Mouse (Mus musculus) kidney, postnatal 0 days (tissue): Measurements from ENCODE around the gene Rb1. TPM values are rescaled to one million over a fixed set of nuclear protein-coding genes. Genes with fewer than 3 reads are reported as not detected.

Experiments used
- ATAC-seq: fragments of 200-750 bp; cut with Nextera tagmentation; replicated peaks from 2 replicates; pipeline ENCODE4 v1.8.0; 2017; ENCODE audit warnings: low read depth, moderate number of reproducible peaks, moderate TSS enrichment, moderate library complexity; ENCODE audit not compliant: low FRiP score
- DNase-seq: peaks from one replicate; pipeline ENCODE4 v3.0.0-alpha.2; 2016; ENCODE audit warnings: low spot score
- H3K27ac ChIP-seq: fragments of 300-500 bp; sonication (generic); 2 replicates; pipeline ENCODE4 v1.5.1; 2014; ENCODE audit warnings: mild to moderate bottlenecking
- H3K27me3 ChIP-seq: fragments of 300-500 bp; sonication (generic); 2 replicates; pipeline ENCODE4 v1.6.1; 2014; ENCODE audit warnings: low read length, mixed read lengths; ENCODE audit not compliant: insufficient read depth
- H3K36me3 ChIP-seq: fragments of 300-500 bp; sonication (generic); 2 replicates; pipeline ENCODE4 v1.6.1; 2014; ENCODE audit warnings: low read length, mixed read lengths; ENCODE audit not compliant: insufficient read depth
- H3K4me1 ChIP-seq: fragments of 300-500 bp; sonication (generic); replicated peaks from 2 replicates; pipeline ENCODE4 v1.6.1; 2014; ENCODE audit warnings: antibody characterized with exemption, low read length, mixed read lengths; ENCODE audit not compliant: insufficient read depth
- H3K4me2 ChIP-seq: fragments of 300-500 bp; sonication (generic); 2 replicates; pipeline ENCODE4 v1.6.1; 2014; ENCODE audit warnings: mild to moderate bottlenecking, low read length, moderate library complexity, mixed read lengths
- H3K4me3 ChIP-seq: fragments of 300-500 bp; sonication (generic); replicated peaks from 2 replicates; pipeline ENCODE4 v1.5.1; 2014; ENCODE audit warnings: low read depth, low read length
- H3K9ac ChIP-seq: fragments of 300-500 bp; sonication (generic); 2 replicates; pipeline ENCODE4 v1.6.1; 2014; ENCODE audit warnings: low read depth, low read length
- H3K9me3 ChIP-seq: fragments of 300-500 bp; sonication (generic); replicated peaks from 2 replicates; pipeline ENCODE4 v1.6.1; 2016; ENCODE audit warnings: low read length, inconsistent platforms, mixed read lengths
- CTCF ChIP-seq: IDR thresholded peaks from 2 replicates; pipeline ENCODE4 v1.5.1; 2016; ENCODE audit warnings: antibody characterized with exemption, low read depth, mild to moderate bottlenecking, moderate library complexity
- WGBS: fragments of 180-500 bp; shearing (Covaris S2); extraction: QIAGEN DNeasy Blood & Tissue Kit; methylation state at CpG from one replicate; pipeline ENCODE4 v1.1.7; 2014; 5-methylcytosine and 5-hydroxymethylcytosine counted together
- polyA plus RNA-seq: library from polyadenylated mRNA; unstranded; fragments of >200 nt; fragmentation: Nextera tagmentation; extraction: Ambion mirVana; gene quantifications from 2 replicates; pipeline ENCODE4 v1.2.1, GENCODE M21; 2015

The Rb1 gene
- polyA plus RNA-seq = 21.9 and 26.6 TPM in 2 replicates

DNA sequence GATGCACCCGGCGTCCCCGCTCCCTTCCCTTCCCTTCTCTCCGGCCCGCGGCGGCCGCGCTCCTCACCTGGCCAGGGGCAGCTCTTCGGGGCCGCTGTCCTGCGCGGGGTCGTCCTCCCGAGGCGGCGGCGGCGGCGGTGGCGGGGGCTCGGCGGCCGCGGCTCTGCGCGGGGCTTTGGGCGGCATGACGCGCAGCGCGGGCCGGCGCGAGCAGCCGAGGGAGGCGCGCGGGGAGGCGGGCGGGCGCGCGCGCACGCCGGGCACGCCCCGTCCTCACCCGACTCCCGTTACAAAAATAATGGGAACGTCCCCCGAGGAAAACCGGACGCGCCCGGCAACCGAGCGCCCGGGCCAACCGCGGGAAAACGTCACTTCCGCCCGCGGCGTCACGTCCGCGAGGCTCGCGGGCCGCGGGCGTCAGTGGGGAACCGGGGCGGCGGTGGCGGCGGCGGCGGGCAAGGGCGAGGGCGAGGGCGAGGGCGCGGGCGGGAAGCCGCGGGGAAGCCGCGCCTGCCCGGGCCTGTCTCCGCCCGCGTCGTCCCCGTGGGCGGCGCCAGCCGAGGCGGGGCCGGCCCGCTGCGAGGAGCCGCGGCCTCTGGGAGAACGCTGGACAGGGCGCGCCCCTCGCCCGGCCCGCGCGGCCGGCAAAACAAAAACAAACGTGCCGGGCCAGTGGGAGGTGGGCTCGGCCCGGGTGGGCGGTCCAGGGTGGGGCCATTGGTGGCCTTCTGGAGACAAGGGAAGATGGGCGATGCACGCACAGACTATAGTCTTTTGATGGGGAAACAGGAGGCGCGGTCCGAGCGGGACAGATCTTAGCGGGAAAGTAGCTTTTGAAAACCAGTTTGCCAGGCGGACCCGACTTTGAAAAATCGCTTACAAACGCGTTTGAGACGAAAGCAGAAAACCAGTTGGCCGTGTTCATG is at the start of gene Rb1:
Gene Rb1, minus strand, starts transcription at position 367 of the 926 bp plus-strand sequence.
- ATAC-seq (peak; percentile 90), DNase-seq (peak; percentile 84)
- no peaks in the 10 kb centered on the region for H3K9me3 ChIP-seq

DNA sequence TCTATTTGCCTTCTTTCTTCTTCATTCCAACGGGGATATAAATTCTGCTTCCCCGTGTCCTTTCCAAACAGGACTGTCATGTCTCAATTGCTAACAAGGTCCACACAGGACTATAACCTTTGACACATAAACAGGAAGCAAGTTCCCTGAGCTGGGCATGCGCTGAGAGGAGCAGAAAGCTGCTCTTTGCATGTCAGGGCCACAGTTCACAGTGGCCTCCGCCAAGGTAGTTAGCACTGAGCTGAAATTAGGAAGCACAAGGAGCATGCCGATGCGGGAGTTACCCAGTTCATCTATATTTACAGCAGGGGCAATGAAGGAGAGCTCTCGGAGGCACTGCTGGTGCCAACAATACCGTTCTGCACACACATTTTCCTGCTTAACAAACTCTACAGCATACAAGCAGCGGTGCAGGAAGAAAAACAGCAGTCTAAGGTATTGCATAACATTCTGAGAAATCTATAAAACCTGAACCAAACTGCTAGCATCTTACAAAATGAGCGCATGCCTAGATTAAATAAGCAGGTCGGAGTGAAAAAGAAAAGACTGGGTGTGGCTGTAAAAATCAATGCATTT is 48.8 kb upstream of the Rb1 start:
- H3K9ac ChIP-seq = no peak overlapping the region
- TF ChIP-seq CTCF = no peak
- H3K9me3 ChIP-seq = no peaks in the 10 kb centered on the region
- H3K27me3 ChIP-seq = no peaks in the 10 kb centered on the region
- WGBS = 18% methylated on average over 11 of the region's 11 CpGs
- no peak overlapping the region for H3K4me3 ChIP-seq
- peaks cover 28% of the 10 kb centered on the region for H3K4me1 ChIP-seq
- peaks cover 18% of the 10 kb centered on the region; the same call in 1 of the 2 replicates for H3K36me3 ChIP-seq
- ATAC-seq = peak; percentile 34; the same call in 1 of the 2 replicates
- peak overlapping the region; percentile 19; the same call in 1 of the 2 replicates for H3K4me2 ChIP-seq
- peak; percentile 65 for DNase-seq
- H3K27ac ChIP-seq = peak overlapping the region; percentile 60; the same call in 1 of the 2 replicates

More for the DNA sequence above, at the start of gene Rb1:
- H3K4me3 ChIP-seq = peak within 1 kb of the TSS; percentile 98
- 0 out of 2 replicates have a peak, but pooled peaks cover 4% of the 10 kb centered on the region for H3K36me3 ChIP-seq
- TF ChIP-seq CTCF = no peak
- H3K4me1 ChIP-seq = peaks cover 4% of the 10 kb centered on the region; the same call in 1 of the 2 replicates
- peak within 1 kb of the TSS; percentile 89 for H3K4me2 ChIP-seq
- no peaks in the 10 kb centered on the region for H3K27me3 ChIP-seq
- peak within 1 kb of the TSS; percentile 90 for H3K9ac ChIP-seq
- under 1% methylated on average over 107 of the region's 135 CpGs for WGBS
- H3K27ac ChIP-seq = peak within 1 kb of the TSS; percentile 90

DNA sequence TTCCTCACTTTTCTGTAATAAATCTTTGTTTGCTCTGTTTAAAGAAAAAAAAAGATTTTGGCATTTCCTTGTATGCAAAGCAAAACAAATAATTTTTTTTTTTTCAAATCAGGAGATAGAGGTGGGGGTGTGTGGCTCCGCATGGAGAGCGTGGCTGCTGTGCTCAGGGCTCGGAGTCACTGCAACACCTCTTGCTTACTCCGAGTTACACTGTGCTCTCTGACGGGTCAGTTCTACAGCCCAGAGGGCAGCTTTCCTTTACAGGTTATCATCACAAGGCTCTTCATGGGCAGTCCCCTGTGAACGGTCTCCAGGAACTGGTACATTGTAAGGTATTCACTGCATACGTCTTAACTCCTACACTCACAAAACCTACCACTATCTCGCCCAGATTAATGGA is 48.0 kb upstream of the Rb1 start:
- H3K27ac ChIP-seq = peak overlapping the region; percentile 60; the same call in 1 of the 2 replicates

DNA sequence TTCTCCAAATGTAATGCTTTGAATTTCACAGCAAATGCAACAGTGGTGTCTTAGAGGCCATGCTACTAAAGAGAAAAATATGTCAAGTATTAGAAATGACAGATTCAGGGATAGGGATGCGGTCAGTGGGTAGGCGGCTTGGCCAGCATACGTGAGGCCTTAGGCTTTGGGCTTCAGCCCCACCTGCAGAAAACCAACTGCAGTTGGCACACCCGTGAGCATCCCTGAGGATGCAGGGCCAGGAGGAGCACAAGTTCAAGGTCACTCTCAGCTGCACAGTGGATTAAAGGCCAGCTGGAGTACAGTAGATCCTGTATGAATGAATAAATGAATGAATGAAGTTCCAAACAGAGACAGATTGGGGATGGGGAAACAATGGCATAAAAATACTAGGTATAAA is 47.4 kb upstream of the Rb1 start:
- ATAC-seq (no peak), DNase-seq (no peak)
- Histone ChIP-seq H3K27me3 (no peaks in the 10 kb centered on the region), H3K4me3 (no peak overlapping the region), H3K9ac (no peak overlapping the region), H3K4me2 (no peak overlapping the region), H3K27ac (0 out of 2 replicates have a peak overlapping the region, but pooled peaks have one; percentile 31), H3K9me3 (no peaks in the 10 kb centered on the region), H3K4me1 (peaks cover 28% of the 10 kb centered on the region), H3K36me3 (peaks cover 21% of the 10 kb centered on the region)
- no peak for TF ChIP-seq CTCF
- 83% methylated on average over 4 of the region's 4 CpGs for WGBS

More for the DNA sequence above, 48.0 kb upstream of the Rb1 start:
- H3K27me3 ChIP-seq = no peaks in the 10 kb centered on the region
- H3K9ac ChIP-seq = no peak overlapping the region
- ATAC-seq (no peak), DNase-seq (peak; percentile 19)
- WGBS = 47% methylated on average over 8 of the region's 8 CpGs
- no peak for TF ChIP-seq CTCF
- H3K36me3 ChIP-seq = peaks cover 19% of the 10 kb centered on the region; the same call in 1 of the 2 replicates
- H3K4me2 ChIP-seq = no peak overlapping the region
- no peak overlapping the region for H3K4me3 ChIP-seq
- H3K9me3 ChIP-seq = no peaks in the 10 kb centered on the region
- H3K4me1 ChIP-seq = peaks cover 28% of the 10 kb centered on the region

- DNase-seq = no peak
- no peak for ATAC-seq
- Histone ChIP-seq H3K27ac (peak overlapping the region; percentile 66), H3K27me3 (no peaks in the 10 kb centered on the region), H3K4me1 (peaks cover 20% of the 10 kb centered on the region), H3K4me2 (no peak overlapping the region), H3K36me3 (peaks cover 28% of the 10 kb centered on the region), H3K4me3 (no peak overlapping the region), H3K9ac (no peak overlapping the region), H3K9me3 (no peaks in the 10 kb centered on the region)
- 91% methylated on average over 4 of the region's 4 CpGs for WGBS
- TF ChIP-seq CTCF = no peak
Measured at GRCm38 (mm10) chr14:73371577-73371976, 46.0 kb upstream of the Rb1 start.

DNA sequence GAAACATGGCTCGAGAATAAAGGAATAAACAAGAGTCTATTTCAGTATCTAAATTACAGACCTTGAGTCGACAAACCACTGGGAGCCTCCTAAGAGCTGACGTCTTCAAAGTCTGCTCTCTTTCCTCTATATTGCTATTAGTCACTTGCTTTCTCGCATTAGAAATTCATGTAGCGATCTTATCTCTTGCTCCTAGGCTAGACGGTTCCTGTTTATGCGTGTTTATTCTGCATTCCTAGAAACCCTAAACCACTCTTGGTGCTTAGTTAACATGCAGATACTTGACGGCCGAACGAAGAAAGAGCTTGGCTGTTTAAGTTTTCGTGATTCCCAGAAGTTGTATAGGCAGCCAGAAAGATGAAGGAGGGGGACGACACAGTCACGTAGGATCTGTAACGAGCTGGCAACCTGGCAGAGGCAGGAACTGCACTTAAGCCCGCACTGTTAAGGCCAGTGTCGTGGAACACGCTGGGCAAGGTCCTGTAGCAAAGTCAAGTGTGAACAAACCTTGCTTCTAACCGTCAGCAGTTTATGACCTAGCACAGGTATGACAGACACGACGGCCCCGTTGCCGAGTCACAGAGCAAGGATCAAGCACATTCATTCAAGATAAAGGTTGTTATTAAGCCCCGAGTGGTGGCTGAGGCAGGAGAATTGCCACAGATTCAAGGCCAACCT is 45.2 kb upstream of the Rb1 start:
- no peak for TF ChIP-seq CTCF
- DNase-seq = peak; percentile 36
- 65% methylated on average over 23 of the region's 23 CpGs for WGBS
- Histone ChIP-seq H3K36me3 (peaks cover 35% of the 10 kb centered on the region), H3K4me1 (peaks cover 20% of the 10 kb centered on the region), H3K27me3 (no peaks in the 10 kb centered on the region), H3K4me3 (no peak overlapping the region), H3K4me2 (no peak overlapping the region), H3K9me3 (no peaks in the 10 kb centered on the region), H3K27ac (peak overlapping the region; percentile 66), H3K9ac (no peak overlapping the region)
- ATAC-seq = peak; percentile 46; the same call in 1 of the 2 replicates
